Mouse (Mus musculus) MEL (cell line): ENCODE measurements at regions not wholly inside any gene's neighbourhood (a gene's known extent, or its start where the extent isn't known, plus 50 kb on each side); places are given as distances from the start of the nearest gene placed in this dataset.

ENCODE experiments used
- DNase-seq: peaks from one replicate; pipeline ENCODE4 v3.0.0; 2011; ENCODE audit warnings: low read depth, low spot score
- H3K27ac ChIP-seq: 2 replicates; pipeline ENCODE4 v1.5.1; 2012; ENCODE audit warnings: low read depth, mild to moderate bottlenecking, control low read depth, low read length, moderate library complexity; ENCODE audit not compliant: control insufficient read depth
- H3K27me3 ChIP-seq, 2 experiments: fragments of 150-350 bp in 1 of 2; sonication (generic) in 1 of 2; 2 replicates each; pipeline ENCODE4 v1.6.1; 2012; ENCODE audit warnings: low read length in 2 of 2, mild to moderate bottlenecking in 2 of 2, improper control_type of control experiment in 1 of 2, moderate library complexity in 1 of 2; ENCODE audit not compliant: insufficient read depth in 2 of 2, control insufficient read depth in 1 of 2
- H3K36me3 ChIP-seq, 2 experiments: 2 replicates each; pipeline ENCODE4 v1.6.1; 2012 to 2014; ENCODE audit warnings: low read length in 2 of 2, improper control_type of control experiment in 1 of 2, inconsistent platforms in 1 of 2, mild to moderate bottlenecking in 1 of 2; ENCODE audit not compliant: insufficient read depth in 2 of 2, control insufficient read depth in 1 of 2
- H3K4me1 ChIP-seq, 2 experiments: fragments of 150-350 bp in 1 of 2; sonication (generic) in 1 of 2; 2 replicates each; pipeline ENCODE4 v1.6.1; 2012; ENCODE audit warnings: low read length in 2 of 2, improper control_type of control experiment in 1 of 2, mild to moderate bottlenecking in 1 of 2; ENCODE audit not compliant: insufficient read depth in 2 of 2, control insufficient read depth in 1 of 2
- H3K4me3 ChIP-seq, 2 experiments: fragments of 150-350 bp in 1 of 2; sonication (generic) in 1 of 2; 2 replicates each; pipeline ENCODE4 v1.5.1; 2012; ENCODE audit warnings: low read depth in 2 of 2, low read length in 2 of 2, mild to moderate bottlenecking in 2 of 2, moderate library complexity in 2 of 2, control low read depth in 1 of 2, improper control_type of control experiment in 1 of 2; ENCODE audit not compliant: control insufficient read depth in 1 of 2, insufficient read depth in 1 of 2
- H3K79me2 ChIP-seq: 2 replicates; pipeline ENCODE4 v1.6.1; 2012; ENCODE audit warnings: mild to moderate bottlenecking, low read length, moderate library complexity; ENCODE audit not compliant: control insufficient read depth, poor library complexity, insufficient read depth
- H3K9ac ChIP-seq: 2 replicates; pipeline ENCODE4 v1.6.1; 2012; ENCODE audit warnings: low read depth, mild to moderate bottlenecking, control low read depth, low read length, moderate library complexity; ENCODE audit not compliant: control insufficient read depth, poor library complexity, severe bottlenecking
- H3K9me3 ChIP-seq: fragments of 150-350 bp; sonication (generic); replicated peaks from 2 replicates; pipeline ENCODE4 v1.6.1; 2012; ENCODE audit warnings: mild to moderate bottlenecking, low read length, improper control_type of control experiment, moderate library complexity; ENCODE audit not compliant: insufficient read depth
- BHLHE40 ChIP-seq: IDR thresholded peaks from 2 replicates; pipeline ENCODE4 v1.6.1; 2012; ENCODE audit warnings: low read depth, mild to moderate bottlenecking, inconsistent platforms, low read length, improper control_type of control experiment, borderline replicate concordance
- CHD1 ChIP-seq: IDR thresholded peaks from 2 replicates; pipeline ENCODE4 v1.6.1; 2012; ENCODE audit warnings: low read depth, mild to moderate bottlenecking, inconsistent platforms, low read length, improper control_type of control experiment
- CHD2 ChIP-seq: IDR thresholded peaks from 2 replicates; pipeline ENCODE4 v1.6.1; 2011; ENCODE audit warnings: low read length, improper control_type of control experiment
- ELF1 ChIP-seq: IDR thresholded peaks from 2 replicates; pipeline ENCODE4 v1.6.1; 2014; ENCODE audit warnings: low read depth, mild to moderate bottlenecking, inconsistent platforms, low read length, improper control_type of control experiment, moderate library complexity
- EP300 ChIP-seq, 2 experiments: IDR thresholded peaks; 2 replicates each; pipeline ENCODE4 v1.6.1; 2011; ENCODE audit warnings: improper control_type of control experiment in 2 of 2, low read length in 2 of 2, low read depth in 1 of 2, mild to moderate bottlenecking in 1 of 2
- GABPA ChIP-seq: IDR thresholded peaks from 2 replicates; pipeline ENCODE4 v1.6.1; 2012; ENCODE audit warnings: low read depth, mild to moderate bottlenecking, inconsistent platforms, low read length, improper control_type of control experiment, moderate library complexity
- JUND ChIP-seq: IDR thresholded peaks from 2 replicates; pipeline ENCODE4 v1.6.1; 2011; ENCODE audit warnings: low read depth, mild to moderate bottlenecking, improper control_type of control experiment, low read length
- KAT2A ChIP-seq: conservative IDR thresholded peaks from 2 replicates; pipeline ENCODE4 v1.6.1; 2012; ENCODE audit warnings: low read depth, low read length, improper control_type of control experiment, inconsistent platforms
- MAX ChIP-seq: IDR thresholded peaks from 2 replicates; pipeline ENCODE4 v1.6.1; 2011; ENCODE audit warnings: low read length, improper control_type of control experiment
- MAZ ChIP-seq: IDR thresholded peaks from 2 replicates; pipeline ENCODE4 v1.6.1; 2012; ENCODE audit warnings: low read depth, mild to moderate bottlenecking, inconsistent platforms, low read length, improper control_type of control experiment
- MEF2A ChIP-seq: IDR thresholded peaks from 2 replicates; pipeline ENCODE4 v1.6.1; 2014; ENCODE audit warnings: low read depth, mild to moderate bottlenecking, inconsistent platforms, low read length, improper control_type of control experiment; ENCODE audit not compliant: poor library complexity, insufficient replicate concordance, severe bottlenecking; ENCODE audit errors: extremely low read depth
- MXI1 ChIP-seq: IDR thresholded peaks from 2 replicates; pipeline ENCODE4 v1.6.1; 2011; ENCODE audit warnings: mild to moderate bottlenecking, low read depth, low read length, improper control_type of control experiment
- MYB ChIP-seq: IDR thresholded peaks from 2 replicates; pipeline ENCODE4 v1.6.1; 2011; ENCODE audit warnings: mild to moderate bottlenecking, low read depth, low read length, improper control_type of control experiment
- MYC ChIP-seq: IDR thresholded peaks from 2 replicates; pipeline ENCODE4 v1.6.1; 2011; ENCODE audit warnings: low read depth, mild to moderate bottlenecking, low read length, improper control_type of control experiment, moderate library complexity
- NELFE ChIP-seq: IDR thresholded peaks from 2 replicates; pipeline ENCODE4 v1.6.1; 2011; ENCODE audit warnings: low read depth, low read length, improper control_type of control experiment
- NRF1 ChIP-seq: IDR thresholded peaks from 2 replicates; pipeline ENCODE4 v1.6.1; 2014; ENCODE audit warnings: low read depth, mild to moderate bottlenecking, inconsistent platforms, low read length, improper control_type of control experiment, moderate library complexity; ENCODE audit not compliant: poor library complexity, insufficient read depth, severe bottlenecking
- POLR2A ChIP-seq, 2 experiments: IDR thresholded peaks; 2 replicates each; pipeline ENCODE4 v1.6.1; 2011 to 2012; ENCODE audit warnings: low read length in 2 of 2, mild to moderate bottlenecking in 2 of 2, control low read depth in 1 of 2, improper control_type of control experiment in 1 of 2, low read depth in 1 of 2, moderate library complexity in 1 of 2; ENCODE audit not compliant: control insufficient read depth in 1 of 2, insufficient read depth in 1 of 2, poor library complexity in 1 of 2
- POLR2AphosphoS2 ChIP-seq: IDR thresholded peaks from 2 replicates; pipeline ENCODE4 v1.6.1; 2011; ENCODE audit warnings: low read length, improper control_type of control experiment
- POLR2AphosphoS5 ChIP-seq: IDR thresholded peaks from 2 replicates; pipeline ENCODE4 v1.6.1; 2012; ENCODE audit warnings: low read depth, borderline replicate concordance, mild to moderate bottlenecking, inconsistent platforms, low read length, moderate library complexity, mixed read lengths
- RAD21 ChIP-seq: IDR thresholded peaks from 2 replicates; pipeline ENCODE4 v1.6.1; 2011; ENCODE audit warnings: mild to moderate bottlenecking, low read depth, low read length, improper control_type of control experiment
- RCOR1 ChIP-seq: IDR thresholded peaks from 2 replicates; pipeline ENCODE4 v1.6.1; 2012; ENCODE audit warnings: low read depth, mild to moderate bottlenecking, inconsistent platforms, low read length, improper control_type of control experiment
- SMC3 ChIP-seq: IDR thresholded peaks from 2 replicates; pipeline ENCODE4 v1.6.1; 2011; ENCODE audit warnings: low read depth, low read length, improper control_type of control experiment
- TAL1 ChIP-seq: IDR thresholded peaks from 2 replicates; pipeline ENCODE4 v1.6.1; 2012; ENCODE audit warnings: mild to moderate bottlenecking, inconsistent platforms, low read length, moderate library complexity, mixed read lengths
- TBP ChIP-seq: IDR thresholded peaks from 2 replicates; pipeline ENCODE4 v1.8.0; 2011; ENCODE audit warnings: low read depth, low read length, improper control_type of control experiment
- UBTF ChIP-seq: IDR thresholded peaks from 2 replicates; pipeline ENCODE4 v1.6.1; 2012; ENCODE audit warnings: low read depth, mild to moderate bottlenecking, inconsistent platforms, low read length, improper control_type of control experiment, moderate library complexity, borderline replicate concordance; ENCODE audit not compliant: insufficient read depth
- USF2 ChIP-seq, 2 experiments: IDR thresholded peaks; 2 replicates each; pipeline ENCODE4 v1.6.1; 2011 to 2012; ENCODE audit warnings: improper control_type of control experiment in 2 of 2, low read length in 2 of 2, borderline replicate concordance in 1 of 2, inconsistent platforms in 1 of 2, low read depth in 1 of 2, mild to moderate bottlenecking in 1 of 2; ENCODE audit not compliant: insufficient read depth in 1 of 2
- ZMIZ1 ChIP-seq: IDR thresholded peaks from 2 replicates; pipeline ENCODE4 v1.6.1; 2012; ENCODE audit warnings: low read depth, mild to moderate bottlenecking, inconsistent platforms, low read length, improper control_type of control experiment, moderate library complexity
- ZNF384 ChIP-seq: IDR thresholded peaks from 2 replicates; pipeline ENCODE4 v1.6.1; 2012; ENCODE audit warnings: low read depth, mild to moderate bottlenecking, inconsistent platforms, low read length, improper control_type of control experiment

DNA sequence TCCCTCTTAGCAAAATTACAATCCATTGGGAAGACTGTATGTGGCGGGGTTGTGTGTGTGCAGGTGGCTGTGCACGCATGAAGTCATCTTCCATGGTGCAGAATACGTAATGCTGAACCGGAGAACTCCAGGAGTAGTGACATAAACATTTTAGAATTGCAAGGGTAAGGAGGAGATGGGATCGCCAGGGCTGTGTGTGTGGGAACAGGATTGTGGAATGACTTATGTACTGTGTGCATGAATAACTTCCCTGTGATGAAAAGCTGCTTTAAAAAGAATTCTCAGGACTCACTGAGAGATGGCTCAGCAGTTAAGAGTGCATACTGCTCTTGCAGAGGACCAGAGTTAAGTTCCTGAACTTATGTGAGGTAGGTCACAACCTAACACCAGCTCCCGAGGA is 57.2 kb upstream of the Slc30a5 start:
- Histone ChIP-seq H3K4me1 (no peaks in the 10 kb centered on the region), H3K9me3 (no peaks in the 10 kb centered on the region), H3K36me3 (no peaks in the 10 kb centered on the region), H3K27ac (no peak overlapping the region), H3K27me3 (peaks cover 4 to 5% of the 10 kb centered on the region in 2 experiments; a peak in 3 of 4 replicates), H3K79me2 (no peaks in the 10 kb centered on the region), H3K4me3 (no peak overlapping the region), H3K9ac (no peak overlapping the region)
- no peak for TF ChIP-seq ZMIZ1
- no peak for TF ChIP-seq UBTF
- TF ChIP-seq KAT2A = no peak
- TF ChIP-seq MYB = no peak
- TF ChIP-seq MAZ = no peak
- no peak for TF ChIP-seq MXI1
- TF ChIP-seq POLR2A (IDR thresholded peaks at IDR 0.05; ENCODE audit: control insufficient read depth in 1 of 2, insufficient read depth in 1 of 2, low read depth in 1 of 2, low read length in 2 of 2, poor library complexity in 1 of 2) = no peak
- TF ChIP-seq USF2 (IDR thresholded peaks at IDR 0.05; ENCODE audit: borderline replicate concordance in 1 of 2, insufficient read depth in 1 of 2, low read depth in 1 of 2, low read length in 2 of 2) = no peak
- no peak for TF ChIP-seq RAD21
- no peak for TF ChIP-seq GABPA
- TF ChIP-seq POLR2AphosphoS2 = no peak
- TF ChIP-seq CHD1 = no peak
- TF ChIP-seq MYC = no peak
- TF ChIP-seq SMC3 = no peak
- DNase-seq = no peak

DNA sequence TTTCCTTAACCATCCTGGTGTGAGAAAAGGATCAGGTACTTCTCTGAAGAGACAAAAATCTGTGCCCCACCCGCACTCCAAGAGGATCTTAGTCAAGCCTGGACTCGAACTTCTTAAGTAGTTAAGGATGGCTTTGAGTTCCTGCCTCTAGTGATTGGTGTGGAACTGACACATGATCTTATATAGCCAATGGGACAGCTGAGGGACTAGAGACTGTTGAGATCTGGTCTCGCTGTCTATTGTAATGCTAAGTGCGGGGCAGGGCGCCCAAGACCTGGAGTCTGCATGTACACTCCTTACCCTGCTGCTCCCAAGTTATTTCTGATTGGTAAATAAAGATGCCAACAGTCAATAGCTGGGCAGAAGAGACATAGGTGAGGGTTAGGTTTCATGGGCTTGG is 55.3 kb upstream of the Slc30a5 start:
- Histone ChIP-seq H3K9me3 (no peaks in the 10 kb centered on the region), H3K27ac (no peak overlapping the region), H3K27me3 (no peaks in the 10 kb centered on the region), H3K36me3 (peaks cover 0 to 6% of the 10 kb centered on the region in 2 experiments; a peak in 1 of 4 replicates), H3K79me2 (no peaks in the 10 kb centered on the region), H3K4me3 (no peak overlapping the region), H3K9ac (no peak overlapping the region), H3K4me1 (peaks cover 0 to 4% of the 10 kb centered on the region in 2 experiments; a peak in 1 of 4 replicates)
- DNase-seq = no peak
- no peak for TF ChIP-seq NELFE
- TF ChIP-seq MAZ = no peak
- no peak for TF ChIP-seq MYB
- no peak for TF ChIP-seq ZMIZ1
- TF ChIP-seq BHLHE40 = no peak
- TF ChIP-seq TBP = no peak
- no peak for TF ChIP-seq JUND
- no peak for TF ChIP-seq RCOR1
- no peak for TF ChIP-seq CHD2
- no peak for TF ChIP-seq MEF2A
- no peak for TF ChIP-seq ZNF384
- no peak for TF ChIP-seq SMC3
- TF ChIP-seq CHD1 = no peak
- no peak for TF ChIP-seq NRF1
- TF ChIP-seq MAX = no peak
- no peak for TF ChIP-seq POLR2AphosphoS5
- TF ChIP-seq ELF1 = no peak
- TF ChIP-seq MXI1 = no peak
- no peak for TF ChIP-seq EP300 (IDR thresholded peaks at IDR 0.05; ENCODE audit: low read depth in 1 of 2, low read length in 2 of 2)
- TF ChIP-seq TAL1 = no peak
